Mouse (Mus musculus) CD4-positive, CD25-positive, alpha-beta regulatory T cell, adult 2 months (primary cell): ENCODE results near the gene Gm20489.

Experiments
- DNase-seq: peaks from one replicate; pipeline ENCODE4 v3.0.0-alpha.2; 2012; ENCODE audit warnings: low read depth, low spot score

The Gm20489 gene

DNA sequence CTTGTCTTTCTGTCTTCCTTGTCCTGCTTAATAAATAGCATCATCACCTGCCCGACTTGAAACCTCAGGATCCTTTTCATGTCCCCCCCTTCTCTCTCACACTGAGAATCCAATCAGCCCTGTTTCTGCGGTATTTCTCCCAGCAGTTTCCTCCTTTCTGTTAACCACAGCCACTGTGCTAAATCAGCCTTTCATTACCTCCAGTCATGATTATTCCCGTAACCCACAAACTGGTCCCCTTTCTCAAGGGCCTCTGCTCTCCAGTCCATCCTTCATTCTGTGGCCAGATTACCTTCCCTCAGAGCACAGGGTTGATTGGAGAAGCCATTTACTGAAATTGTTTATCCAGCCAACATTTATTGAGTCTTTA, at the start of gene Gm20489:
Gm20489 (minus strand) TSS at position 269 of the 370 bp plus-strand sequence.
- DNase-seq = no peak

DNA sequence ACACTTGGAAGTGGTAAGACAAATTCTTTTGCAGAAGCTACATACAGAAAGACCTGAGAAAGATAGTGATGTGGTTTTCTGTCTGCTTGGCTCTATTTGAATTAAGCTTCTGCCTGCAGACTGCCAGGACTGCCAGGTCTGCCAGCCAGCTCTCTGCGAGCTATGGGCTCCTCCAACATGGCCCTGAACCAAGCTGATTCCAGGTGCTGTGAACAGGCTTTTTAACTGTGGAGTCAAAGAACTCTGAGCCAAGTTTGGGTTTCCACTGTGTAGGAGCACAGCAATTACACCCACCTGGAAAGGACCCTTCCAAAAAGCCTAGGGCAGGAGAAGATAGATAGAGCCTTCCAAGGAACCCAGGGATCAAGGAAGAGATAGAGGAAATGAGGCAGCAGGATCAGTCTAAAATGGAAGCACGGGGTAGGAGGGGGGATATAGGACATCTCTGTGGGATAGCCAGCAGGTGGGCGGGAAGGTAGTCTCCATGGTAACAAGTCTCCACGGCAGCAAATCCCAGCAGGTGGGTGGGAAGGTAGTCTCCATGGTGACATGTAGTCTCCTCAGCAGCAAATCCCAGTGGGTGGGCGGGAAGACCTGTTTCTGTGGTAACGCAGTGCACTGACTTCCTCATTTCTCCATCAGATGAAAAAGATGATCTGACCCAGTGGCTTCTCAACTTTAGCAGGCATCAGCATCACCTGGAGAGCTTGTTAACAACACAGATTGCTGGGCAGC, 45.0 kb upstream of the Gm20489 start:
- no peak for DNase-seq

DNA sequence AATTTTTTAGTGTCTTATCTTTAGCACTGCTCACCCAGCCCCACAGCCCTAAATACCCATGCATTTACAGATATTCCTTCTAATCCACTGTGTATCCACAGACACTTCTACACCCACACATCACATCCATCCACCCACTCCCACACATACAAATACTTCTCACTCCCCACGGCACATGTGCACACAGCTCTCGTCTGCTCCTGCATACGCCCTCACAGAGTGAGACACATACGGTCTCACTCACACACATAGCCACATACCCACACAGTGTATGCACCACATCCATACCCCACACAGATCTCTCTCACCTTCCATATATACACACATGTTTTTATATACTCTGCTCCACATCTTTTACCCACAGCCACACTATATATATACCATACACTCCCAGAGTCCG, 40.5 kb upstream of the Gm20489 start:
- no peak for DNase-seq

DNA sequence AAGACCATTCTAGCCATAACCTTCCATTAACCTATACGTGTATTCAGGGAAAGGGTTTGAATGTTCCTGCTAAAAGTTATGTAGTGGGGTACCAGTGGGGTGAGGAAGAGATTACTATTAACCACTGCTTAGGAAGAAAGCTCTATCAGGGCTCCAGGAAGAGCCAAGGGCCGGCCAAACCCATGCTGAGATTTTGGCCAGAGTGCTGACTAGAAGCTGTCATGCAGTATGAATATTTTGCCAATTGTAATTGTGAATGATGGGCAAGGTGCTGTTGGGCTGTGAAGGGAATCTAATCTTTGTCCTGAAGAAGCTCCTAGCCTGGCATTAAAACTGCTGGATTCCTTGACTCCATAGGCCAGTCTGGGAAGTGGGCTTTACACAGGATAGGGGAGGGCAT, 35.8 kb upstream of the Gm20489 start:
- no peak for DNase-seq

DNA sequence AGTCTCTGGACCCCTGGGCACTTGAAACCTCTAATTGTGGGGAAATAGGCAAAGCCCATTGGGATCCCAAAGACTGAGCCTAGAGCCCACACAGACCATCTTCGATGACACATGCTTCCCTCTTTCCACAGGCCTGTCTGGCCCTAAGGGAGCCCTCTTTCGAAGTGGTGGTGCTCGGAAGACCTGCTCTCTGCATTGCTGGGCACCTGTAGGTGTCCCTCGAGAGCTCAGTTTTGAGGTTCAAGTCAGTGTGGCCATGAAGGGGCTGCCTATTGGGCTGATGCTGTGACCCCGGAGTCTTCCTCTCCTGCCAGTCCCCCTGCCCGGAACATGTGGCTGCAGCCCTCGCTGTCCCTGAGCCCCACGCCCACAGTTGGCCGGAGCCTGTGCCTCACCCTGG, 32.8 kb upstream of the Gm20489 start:
- DNase-seq = no peak

DNA sequence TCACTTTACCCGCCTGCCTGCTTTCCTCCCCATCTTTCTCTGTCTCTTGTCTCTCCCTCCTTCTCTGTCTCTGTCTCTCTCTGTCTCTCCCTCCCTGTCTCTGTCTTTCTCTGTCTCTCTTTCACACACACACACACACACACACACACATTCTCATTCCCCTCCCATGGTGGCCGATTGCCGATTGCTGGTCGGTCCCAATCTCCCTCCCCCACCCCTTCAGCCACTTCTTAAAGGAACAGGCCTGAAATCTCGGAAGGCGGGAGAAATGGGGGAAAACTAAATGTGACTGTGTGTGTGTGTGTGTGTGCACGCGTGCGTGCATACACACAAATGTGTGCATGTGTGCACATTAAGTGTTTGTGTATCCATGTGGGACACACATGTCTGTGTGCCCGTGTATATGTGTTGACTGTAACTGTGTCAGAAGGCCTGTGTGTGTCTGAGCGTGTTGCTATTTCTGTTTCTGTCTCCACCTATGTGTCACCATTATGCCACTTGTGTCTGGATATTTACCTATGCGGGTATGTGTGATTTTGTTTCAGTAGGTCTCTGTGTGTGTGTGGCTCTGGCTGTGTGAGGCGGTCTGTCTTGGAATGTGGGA, 31.7 kb upstream of the Gm20489 start:
- DNase-seq = no peak

DNA sequence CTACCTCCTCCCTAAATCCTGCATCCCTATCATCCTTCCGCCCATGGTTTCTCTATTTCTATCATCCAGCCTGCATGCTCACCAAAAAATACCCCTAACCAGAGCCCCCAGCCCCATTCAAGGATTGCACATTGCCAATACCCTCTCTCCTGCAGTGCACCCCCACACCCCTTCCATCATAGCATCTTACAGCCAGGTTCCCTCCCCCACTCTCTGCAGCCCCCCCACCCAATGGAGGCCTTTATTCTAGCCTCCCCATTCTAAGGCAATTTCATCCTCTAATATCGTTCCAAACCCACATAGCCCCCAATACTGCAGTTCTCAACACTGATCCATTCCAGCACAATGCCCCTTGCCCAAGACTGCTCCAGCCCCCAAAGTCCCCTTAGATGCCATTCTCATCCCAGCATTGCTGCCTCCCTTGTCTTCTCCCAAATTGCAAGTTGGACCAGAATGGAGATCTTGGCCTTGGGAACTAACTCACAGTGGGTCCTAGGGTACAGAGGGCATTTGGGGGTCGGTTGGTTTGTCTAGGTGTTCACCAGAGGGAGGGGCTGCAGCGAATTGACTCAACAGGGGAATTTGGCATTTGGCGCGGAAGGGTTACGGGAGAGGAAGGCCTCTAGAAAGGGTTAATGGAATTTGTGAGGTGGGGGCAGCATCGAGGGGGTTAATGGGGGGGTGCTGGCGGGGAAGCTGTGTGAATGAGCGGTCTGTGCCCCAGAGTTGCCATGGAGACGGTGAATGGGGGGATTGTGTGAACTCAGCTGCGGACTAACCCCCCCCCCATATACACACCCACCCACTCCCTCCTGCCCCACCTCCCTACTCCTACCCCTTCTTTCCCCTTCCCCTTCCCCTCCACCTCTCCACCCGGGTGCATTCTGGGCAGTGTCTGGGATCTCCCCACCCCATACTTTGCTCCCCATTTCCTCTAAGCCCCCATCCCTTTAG, 30.9 kb upstream of the Gm20489 start:
- no peak for DNase-seq

DNA sequence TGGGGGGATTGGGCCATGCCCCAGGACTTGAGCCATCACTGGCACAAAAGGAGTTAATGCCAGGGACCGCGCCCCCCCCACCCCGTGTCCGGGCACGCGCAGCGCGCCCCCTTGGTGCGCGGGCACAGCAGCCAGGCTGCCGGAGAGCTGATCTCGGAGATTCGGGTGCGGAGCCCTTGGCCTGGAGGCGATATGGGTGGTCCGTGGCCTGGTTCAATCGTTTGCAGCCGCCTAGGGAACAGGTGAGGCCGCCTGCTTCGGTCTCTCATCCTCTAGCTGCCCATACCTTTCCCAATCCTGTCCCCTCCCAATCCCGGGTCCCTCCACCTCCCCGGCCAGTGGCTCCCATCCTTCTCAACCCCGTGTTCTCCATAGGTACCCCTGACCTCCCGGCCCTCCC, 30.2 kb upstream of the Gm20489 start, which contains the start of gene Nlgn3:
Nlgn3 (plus strand) TSS at position 114 of the 400 bp plus-strand sequence.
- DNase-seq = no peak

DNA sequence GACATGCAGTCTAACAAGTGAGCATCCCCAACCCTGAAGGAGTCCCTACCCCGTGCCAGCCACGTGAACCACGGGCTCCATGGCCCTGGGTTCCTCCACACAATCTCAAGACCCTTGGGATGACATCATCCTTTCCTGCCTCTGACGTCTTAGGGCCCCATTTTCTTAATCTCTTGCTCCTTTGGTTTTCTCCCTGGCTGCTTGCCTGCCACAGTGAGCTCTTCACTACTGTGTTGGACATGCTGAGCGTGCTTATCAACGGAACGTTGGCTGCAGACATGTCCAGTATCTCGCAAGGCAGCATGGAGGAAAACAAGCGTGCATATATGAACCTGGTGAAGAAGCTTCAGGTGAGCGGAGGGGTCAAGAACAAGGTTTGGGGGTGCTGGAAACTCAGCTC, 21.3 kb upstream of the Gm20489 start:
- no peak for DNase-seq

DNA sequence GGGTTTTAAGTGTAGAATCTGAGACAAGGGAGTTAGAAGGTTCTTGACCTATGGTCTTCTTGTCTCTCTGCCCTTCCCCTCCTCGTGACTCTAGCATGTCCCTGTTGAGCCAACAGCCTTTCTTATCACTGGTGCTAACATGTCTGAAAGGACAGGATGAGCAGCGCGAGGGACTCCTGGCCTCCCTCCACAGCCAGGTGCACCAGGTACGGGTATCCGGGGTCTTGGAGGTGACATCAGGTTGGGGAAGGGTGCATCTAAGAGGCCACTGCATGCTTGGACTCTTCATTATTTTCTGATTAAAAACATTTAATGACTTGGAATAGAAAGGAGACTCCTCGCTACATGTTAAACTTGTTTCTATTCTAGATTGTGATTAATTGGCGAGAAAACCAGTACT, 20.2 kb upstream of the Gm20489 start:
- DNase-seq = no peak

DNA sequence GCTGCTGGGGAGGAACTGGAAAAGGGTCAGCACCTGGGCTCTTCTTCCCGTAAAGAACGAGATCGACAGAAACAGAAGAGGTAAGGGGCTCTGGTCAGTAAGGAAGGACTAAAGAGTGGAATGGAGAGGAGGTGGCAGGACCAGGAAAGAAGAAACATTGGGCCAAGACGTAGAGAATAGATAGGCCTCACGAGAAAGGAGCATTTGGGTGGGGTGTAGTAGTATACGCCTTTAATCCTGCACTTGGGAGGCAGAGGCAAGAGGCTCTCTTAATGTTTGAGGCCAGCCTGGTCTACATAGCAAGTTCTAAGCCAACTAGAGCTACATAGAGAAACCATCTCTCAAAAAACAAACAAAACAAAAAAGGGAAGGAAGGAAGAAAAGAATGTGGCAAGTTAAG, 19.6 kb upstream of the Gm20489 start:
- DNase-seq = no peak

DNA sequence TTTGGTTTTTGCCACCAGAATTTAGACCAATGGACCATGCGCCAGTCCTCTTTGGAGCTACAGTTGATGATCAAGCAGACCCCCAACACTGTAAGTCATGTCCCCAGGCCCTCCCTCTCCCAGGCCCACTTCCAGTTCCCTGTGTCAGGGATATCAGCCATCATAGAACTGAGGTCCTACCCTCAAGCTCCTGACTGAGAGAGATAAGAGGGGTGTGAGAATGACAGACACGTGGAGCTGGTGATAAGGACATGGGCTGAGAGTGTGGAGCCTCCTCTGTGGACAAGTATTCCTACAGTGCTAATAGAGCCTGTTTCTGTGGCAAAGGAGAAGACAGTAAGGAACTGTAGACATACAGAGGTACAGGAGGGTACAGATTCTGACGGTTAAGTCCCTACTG, 18.7 kb upstream of the Gm20489 start:
- DNase-seq = no peak

DNA sequence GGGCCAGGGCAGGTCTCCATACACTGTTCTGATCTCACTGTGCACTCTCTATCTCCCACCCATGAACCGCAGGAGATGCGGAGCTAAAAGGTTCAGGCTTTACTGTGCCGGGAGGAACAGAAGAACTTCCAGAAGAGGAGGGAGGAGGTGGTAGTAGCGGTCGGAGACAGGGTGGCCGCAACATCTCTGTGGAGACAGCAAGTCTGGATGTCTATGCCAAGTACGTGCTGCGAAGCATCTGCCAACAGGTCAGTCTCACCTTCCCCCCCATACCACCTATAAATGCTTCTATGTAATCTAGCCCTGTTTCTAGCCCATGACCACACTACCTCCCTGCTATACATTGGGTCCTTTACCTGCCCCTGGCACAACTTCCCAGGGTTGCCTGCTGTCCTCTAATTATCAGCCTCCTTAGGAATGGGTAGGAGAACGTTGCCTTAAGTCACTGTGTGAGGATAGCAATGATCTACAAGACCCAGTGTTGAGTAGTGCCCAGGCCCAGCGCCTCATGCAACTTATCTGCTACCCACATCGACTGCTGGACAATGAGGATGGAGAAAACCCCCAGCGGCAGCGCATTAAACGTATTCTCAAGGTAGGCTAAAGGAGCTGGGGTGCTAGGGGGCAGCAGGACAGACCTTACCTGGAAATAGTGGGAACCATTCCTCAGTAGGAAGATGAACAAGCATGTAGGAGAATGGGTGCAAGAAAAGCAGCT, 17.3 kb upstream of the Gm20489 start:
- DNase-seq = no peak

DNA sequence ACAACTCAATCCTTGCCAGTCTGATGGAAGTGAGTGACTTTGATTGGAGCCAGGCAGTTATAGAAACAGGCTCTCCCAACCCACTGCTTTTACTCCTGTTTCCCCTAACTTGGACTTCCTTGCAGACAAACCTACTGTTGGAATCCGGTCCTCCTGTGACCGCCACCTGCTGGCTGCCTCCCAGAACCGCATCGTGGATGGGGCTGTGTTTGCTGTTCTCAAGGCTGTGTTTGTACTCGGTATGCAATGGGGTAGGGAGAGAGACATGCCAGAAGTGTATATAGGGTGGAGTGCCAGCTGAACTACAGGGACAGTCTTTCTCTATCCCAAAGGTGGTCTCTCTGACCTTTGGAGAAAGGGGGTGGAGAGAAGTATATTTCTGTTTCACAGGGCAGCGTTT, 16.7 kb upstream of the Gm20489 start:
- peak; percentile 80 for DNase-seq

DNA sequence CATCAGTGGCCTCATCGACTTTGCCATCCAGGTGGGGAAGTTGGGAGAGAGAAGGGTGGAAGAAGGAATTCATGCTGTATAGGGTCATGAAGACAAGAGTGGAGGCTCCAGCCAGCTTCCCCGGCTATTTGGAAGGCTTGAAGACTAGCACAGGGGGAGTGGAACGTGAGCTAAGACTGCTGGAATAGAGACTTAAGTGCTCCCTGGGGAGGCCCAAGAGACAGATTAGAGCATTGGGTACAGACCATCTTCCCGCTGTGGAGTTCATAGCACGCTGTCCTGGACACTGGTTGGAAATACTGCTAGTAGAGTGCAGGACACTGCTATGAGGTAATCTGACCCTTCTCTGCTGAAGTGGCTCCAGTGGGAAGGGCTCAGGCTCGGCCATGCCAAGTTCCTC, 14.0 kb upstream of the Gm20489 start:
- DNase-seq = no peak

DNA sequence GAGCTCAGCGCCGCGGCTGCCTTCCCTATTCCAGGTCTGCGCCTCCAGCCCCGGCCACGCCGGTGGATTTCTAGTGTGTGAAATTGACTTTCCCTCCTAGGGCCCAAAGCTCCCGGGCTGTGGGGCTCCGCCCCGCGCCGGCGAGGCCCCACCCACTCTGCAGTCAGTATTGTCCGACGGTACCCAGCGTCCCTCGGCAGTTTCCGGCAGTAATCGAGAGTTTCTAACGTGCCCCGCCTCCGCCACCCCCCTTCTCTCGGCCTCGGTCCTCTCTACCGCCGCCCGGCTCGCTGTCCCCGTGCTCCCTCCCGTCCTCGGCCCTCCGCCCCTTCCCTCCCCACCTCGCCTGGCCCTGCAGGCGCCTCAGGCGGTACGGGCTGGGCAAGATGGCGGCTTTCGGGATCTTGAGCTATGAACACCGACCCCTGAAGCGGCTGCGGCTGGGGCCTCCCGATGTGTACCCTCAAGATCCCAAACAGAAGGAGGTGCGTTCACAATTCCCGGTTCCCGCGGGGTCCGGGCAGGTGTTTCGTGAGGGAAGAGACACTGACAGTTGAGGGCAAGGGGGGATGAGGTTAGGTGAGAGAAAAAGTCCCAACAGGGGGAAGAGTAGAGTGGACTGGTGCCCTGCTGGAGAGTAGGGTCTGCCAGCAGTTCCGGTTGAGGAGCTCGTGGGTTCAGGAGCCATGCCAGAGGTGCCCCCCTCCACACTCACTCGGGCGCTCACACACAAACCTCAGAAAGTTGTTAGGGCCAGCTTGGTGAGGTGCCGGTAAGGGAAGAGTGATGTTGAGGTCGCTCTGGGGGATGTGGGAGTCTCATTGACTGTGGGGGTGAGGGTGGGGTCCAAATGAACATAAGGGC, 5.3 kb upstream of the Gm20489 start, which contains the start of gene Med12:
Med12 (plus strand) TSS at position 156 of the 864 bp plus-strand sequence.
- peak; percentile 92 for DNase-seq

DNA sequence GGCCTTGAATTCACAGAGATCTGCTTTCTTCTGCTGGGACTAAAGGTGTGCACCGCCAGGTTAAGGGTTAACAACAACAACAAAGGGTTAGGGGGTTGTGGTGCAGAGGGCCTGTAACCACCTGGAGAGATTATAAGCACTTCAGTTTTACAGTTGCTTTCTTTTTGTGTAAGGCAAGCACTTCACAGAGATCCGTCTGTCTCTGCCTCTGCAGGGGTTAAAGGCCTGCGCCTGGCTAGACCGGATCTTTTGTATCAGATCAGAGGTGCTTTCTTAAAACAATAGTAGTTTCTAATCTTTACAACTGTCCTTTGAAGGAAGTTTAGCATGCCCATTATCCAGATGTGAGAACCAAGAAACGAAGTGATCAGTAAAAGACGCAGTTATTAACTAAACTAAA, 4.6 kb upstream of the Gm20489 start:
- peak; percentile 37 for DNase-seq

DNA sequence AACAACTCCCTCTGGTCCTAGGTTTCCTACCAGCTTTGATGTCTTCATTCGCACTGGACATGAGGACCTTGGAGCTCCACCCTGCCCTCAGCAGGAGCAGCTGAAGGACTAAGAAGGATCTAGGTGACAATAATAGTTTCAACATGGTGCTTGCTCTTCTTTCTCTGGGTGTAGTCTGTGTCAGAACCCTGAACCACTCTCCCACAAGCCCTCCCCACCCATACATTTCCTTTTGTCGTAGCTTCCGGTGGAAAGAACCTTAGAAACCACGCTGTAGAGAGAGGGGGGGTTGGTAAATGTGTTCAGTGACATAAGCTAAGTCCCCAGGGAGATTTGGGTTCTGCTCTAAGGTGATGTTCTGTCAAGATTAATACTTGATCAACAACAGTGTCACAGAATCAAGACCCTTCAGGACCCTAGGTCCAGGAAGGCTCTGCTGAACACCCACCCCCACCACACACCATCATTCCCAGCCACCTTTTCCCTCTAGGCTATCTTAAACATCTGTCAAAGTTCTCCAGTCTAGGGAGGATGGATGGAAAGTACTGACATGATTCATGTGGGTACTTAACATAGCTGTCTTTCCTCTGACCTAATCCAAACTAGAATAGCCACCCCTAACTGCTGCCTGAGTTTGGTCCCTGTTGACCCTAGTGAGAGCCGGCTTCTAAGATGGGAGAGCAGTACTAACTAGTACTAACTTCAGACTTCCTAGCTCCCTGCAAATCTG, 633 bp downstream of the Gm20489 start, which contains the start of gene Il2rg:
Il2rg (minus strand) TSS at position 231 of the 730 bp plus-strand sequence.
- peak; percentile 90 for DNase-seq

DNA sequence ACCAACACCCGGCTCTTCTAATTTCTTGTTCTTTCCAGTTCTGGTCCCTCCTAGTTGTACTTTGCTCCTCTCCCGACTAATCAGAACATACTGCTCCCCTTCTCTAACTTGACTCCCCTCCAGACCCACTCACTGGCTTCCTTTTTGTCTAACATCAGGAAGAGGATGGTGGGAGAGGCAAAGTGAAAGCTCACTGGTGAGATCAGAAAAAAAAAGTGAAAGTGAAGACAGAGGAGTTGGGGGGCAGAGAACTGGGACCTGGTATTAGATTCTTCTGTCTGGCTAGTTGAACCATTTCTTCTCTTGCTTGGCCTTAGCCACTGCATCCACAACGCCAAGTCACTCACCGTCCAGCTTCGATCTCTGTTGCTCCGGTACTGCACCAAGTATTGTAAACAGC, 2.2 kb downstream of the Gm20489 start:
- peak; percentile 27 for DNase-seq

DNA sequence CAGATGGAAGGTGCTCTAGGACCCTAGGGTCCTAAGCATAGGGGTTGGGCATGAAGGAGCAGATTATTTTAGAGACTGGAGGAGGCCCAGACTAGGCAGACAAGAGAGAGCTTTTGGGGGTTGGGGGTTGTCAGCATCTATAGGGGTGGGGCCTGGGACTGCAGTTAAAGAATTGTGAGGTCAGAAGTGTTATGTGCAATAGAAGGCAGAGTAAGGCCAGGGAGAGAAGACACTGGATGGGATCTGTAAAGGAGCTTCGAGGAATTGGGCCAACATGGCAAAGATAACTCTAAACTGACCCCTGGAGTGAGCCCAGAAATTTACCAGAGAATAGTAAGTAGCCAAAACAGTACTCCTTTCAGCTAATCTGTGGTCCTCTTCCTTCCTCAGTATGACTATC, 4.9 kb downstream of the Gm20489 start, which contains the start of gene Gm614:
Gm614 (minus strand) TSS at position 101 of the 400 bp plus-strand sequence.
- no peak for DNase-seq
